Mouse (Mus musculus) megakaryocyte, adult 5-6 weeks (primary cell): ENCODE data around the gene Enpep. TPM values are rescaled to one million over a fixed set of nuclear protein-coding genes. Genes with fewer than 3 reads are reported as not detected.

Source experiments
- ATAC-seq: 2 replicates; pipeline ENCODE4 v1.8.0; 2016; ENCODE audit warnings: mild to moderate bottlenecking, inconsistent platforms; ENCODE audit not compliant: poor library complexity, severe bottlenecking
- total RNA-seq, 2 experiments: library from RNA; stranded (forward) in 1 of 2; stranded (reverse) in 1 of 2; fragments of 153-499, 151-499 nt in 1 of 2; fragments of 221-1000, 200-1000 nt in 1 of 2; gene quantifications; 2 replicates each; pipeline versions ENCODE4 v1.2.3 to v1.2.4; 2015 to 2017

The Enpep gene
- total RNA-seq, 2 experiments from 2014 or later: not detected

- no peak for ATAC-seq
Observed at GRCm38 (mm10) chr3:129313221-129313620, 19.3 kb downstream of the Enpep start.

GRCm38 (mm10) chr3:129312511-129312910 lies 20.0 kb downstream of the Enpep start:
- no peak for ATAC-seq

- no peak for ATAC-seq
Observed at GRCm38 (mm10) chr3:129311951-129312350, 20.6 kb downstream of the Enpep start.

GRCm38 (mm10) chr3:129309926-129310325 lies 22.6 kb downstream of the Enpep start:
- no peak for ATAC-seq

- no peak; the same call in 1 of the 2 replicates for ATAC-seq
Observed at GRCm38 (mm10) chr3:129308876-129309275, 23.6 kb downstream of the Enpep start.

GRCm38 (mm10) chr3:129308102-129308752 lies 24.3 kb downstream of the Enpep start:
- ATAC-seq: peak; percentile 77

GRCm38 (mm10) chr3:129303941-129304340 lies 28.6 kb downstream of the Enpep start:
- peak; percentile 76 for ATAC-seq

GRCm38 (mm10) chr3:129299874-129300273 lies 32.6 kb downstream of the Enpep start:
- ATAC-seq: peak; percentile 29; the same call in 1 of the 2 replicates

- ATAC-seq: no peak
Observed at GRCm38 (mm10) chr3:129298606-129299005, 33.9 kb downstream of the Enpep start.

GRCm38 (mm10) chr3:129296994-129297393 lies 35.5 kb downstream of the Enpep start:
- peak; percentile 88 for ATAC-seq

GRCm38 (mm10) chr3:129295883-129296282 lies 36.6 kb downstream of the Enpep start:
- peak; percentile 36 for ATAC-seq

- ATAC-seq: no peak
Observed at GRCm38 (mm10) chr3:129289536-129289935, 43.0 kb downstream of the Enpep start.

GRCm38 (mm10) chr3:129287140-129287539 lies 45.4 kb downstream of the Enpep start:
- no peak for ATAC-seq

GRCm38 (mm10) chr3:129286426-129286825 lies 46.1 kb downstream of the Enpep start:
- no peak for ATAC-seq

GRCm38 (mm10) chr3:129284326-129284725 lies 48.2 kb downstream of the Enpep start:
- no peak for ATAC-seq

GRCm38 (mm10) chr3:129279441-129279840 lies 53.1 kb downstream of the Enpep start:
- peak; percentile 43; the same call in 1 of the 2 replicates for ATAC-seq

- ATAC-seq: no peak
Observed at GRCm38 (mm10) chr3:129273156-129273831, 59.2 kb downstream of the Enpep start.

GRCm38 (mm10) chr3:129270044-129270443 lies 62.5 kb downstream of the Enpep start:
- peak; percentile 100 for ATAC-seq

GRCm38 (mm10) chr3:129268886-129269683 lies 63.4 kb downstream of the Enpep start:
- no peak for ATAC-seq

- ATAC-seq: no peak
Observed at GRCm38 (mm10) chr3:129258497-129258896, 74.0 kb downstream of the Enpep start.

GRCm38 (mm10) chr3:129256766-129257165 lies 75.8 kb downstream of the Enpep start:
- no peak; the same call in 1 of the 2 replicates for ATAC-seq
